Mouse (Mus musculus): ENCODE data around the gene Naa35.
"Not testable (repeated sequence)": the region's sequence is repeated elsewhere in the genome, so short reads cannot be mapped to it uniquely, and the experiment has no call there.

Naa35 gene

DNA sequence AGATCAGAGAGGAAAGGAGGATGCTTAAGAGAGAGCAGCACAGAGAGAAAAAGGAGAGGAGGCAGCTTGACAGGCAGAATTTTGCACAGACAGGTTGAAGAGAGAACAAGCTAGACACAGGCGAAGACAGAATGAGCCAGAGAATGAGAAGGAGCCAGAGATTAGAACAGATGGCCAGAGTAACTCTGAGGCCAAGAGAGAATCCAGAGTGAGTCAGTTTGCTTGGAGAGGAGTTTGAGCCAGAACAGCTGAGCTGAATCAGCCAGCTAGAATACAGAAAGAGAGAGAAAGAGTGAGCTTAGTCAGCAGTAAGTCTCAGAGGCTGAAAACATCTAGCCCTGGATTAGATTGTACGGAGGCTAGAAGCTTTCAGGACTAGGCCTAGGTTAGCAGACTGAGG is 12.5 kb upstream of the Naa35 start:
- no peak for DNase-seq (ENCODE audit: low spot score in 2 of 2)

DNA sequence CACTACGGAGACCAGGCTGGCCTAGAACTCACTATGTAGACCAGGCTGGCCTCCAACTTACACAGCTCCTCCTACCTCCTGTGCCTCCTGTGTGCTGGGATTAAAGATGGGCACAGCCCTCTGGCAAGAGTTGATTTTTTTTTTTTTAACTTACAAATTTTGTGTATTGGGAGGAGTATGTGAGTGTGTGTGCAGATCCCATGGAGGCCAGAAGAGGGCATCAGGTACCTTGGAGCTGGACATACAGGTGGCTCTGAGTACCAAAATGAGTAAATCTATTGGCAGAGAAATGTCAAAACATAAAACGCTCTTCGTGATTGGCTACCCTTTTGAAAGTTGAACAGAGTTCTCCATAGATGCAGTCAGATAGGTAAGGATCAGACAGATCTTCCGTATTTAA is 4.1 kb upstream of the Naa35 start:
- no peak for DNase-seq (ENCODE audit: low spot score in 2 of 2)

DNA sequence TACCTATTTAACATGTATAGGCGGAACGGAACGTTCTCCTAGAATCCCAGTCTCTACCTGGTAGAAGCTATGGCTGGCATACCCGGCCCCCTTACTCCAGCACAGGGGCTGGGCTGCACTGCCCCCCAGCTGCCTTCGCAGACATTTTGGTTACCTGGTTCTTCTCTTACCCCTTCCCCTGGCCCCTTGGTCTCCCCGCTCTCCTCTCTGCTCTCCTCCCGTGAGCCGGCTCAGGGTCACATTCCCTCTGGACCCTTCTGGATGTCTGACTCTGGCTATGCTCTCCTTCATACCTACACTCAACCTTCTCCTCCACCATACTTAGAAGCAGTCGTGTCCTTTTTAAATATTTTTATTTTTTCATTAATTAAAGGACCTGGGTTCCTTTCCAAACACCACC is 578 bp upstream of the Naa35 start:
- DNase-seq (ENCODE audit: low spot score in 2 of 2) = peak in 1 of 2 experiments; percentile 15

DNA sequence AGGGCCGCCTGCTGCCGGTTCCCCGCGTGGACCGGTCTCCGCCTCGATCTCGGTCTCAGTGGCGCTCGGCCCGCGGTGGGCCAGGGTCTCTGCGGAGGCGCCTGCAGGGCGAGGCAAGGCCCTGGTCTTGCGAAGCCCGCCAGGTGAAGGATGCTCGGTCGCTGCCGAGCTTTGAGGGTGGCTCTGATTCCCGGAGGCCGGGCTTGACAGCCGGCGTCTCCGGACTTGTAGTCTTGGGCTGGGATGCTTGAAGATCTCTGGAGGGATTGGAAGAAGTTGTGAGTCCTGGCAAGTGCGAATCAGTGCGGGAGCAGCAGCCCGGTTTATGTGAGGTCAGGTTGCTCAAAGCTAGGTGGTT is 568 bp downstream of the Naa35 start:
- DNase-seq (ENCODE audit: low spot score in 2 of 2) = peak; percentile 12 to 20

DNA sequence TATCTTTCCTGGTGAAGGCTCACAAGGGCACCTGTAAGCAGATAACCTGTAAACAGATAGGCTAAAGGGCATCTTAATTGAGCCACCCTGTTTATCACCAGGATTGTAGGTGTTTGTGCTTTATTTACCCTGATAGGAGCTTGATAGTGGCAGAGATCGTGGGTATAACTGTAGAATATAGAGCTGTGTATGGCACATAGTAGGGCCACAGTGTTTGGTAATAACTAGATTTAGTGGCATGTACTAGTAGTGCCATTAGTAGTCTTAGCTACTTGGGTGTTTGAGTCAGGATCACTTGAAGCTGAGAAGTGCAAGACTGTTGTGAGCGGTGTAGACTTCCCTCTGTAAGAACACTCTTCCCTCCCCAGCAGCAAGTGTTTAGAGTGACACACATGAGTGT is 2.1 kb downstream of the Naa35 start:
- no peak for DNase-seq (ENCODE audit: low spot score in 2 of 2)

DNA sequence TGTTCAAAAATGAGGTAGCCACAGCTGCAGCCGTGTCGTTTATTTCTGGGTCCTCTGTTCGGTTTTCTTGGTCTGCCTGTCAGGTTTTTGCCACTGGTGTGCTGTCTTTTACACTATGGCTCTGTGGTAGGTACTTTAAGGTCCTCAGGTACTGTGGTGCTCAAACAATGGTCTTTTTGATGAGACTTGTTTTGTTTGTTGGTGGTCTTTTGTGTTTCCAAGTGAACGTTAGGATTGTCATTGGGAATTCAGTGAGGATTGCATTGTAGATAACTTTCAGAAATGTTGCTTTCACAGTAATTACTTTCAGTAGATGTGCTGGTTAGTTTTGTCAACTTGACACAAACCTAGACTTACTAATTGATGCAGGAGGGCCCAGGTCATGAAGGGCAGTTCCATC is 4.6 kb downstream of the Naa35 start:
- no peak for DNase-seq (ENCODE audit: low spot score in 2 of 2)

DNA sequence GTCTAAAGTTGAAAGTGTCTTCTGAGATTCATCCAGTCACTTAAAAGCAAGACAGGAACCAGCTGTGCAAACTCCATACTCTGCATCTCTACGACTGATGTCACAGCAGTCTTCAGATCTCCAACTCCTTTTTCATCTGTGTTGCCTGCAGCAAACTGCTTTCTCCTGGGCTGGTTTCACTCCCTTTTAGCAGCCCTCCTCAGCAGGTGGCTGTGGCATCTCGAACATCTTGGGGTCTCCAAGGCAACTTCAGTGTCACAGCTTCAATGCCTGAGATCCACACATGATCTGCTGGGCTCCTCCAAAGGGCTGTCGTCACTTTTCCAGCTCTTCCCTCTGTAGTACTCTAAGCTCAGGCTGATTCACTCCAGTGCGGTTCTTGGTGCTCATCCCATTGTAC is 5.6 kb downstream of the Naa35 start:
- no peak for DNase-seq (ENCODE audit: low spot score in 2 of 2)

DNA sequence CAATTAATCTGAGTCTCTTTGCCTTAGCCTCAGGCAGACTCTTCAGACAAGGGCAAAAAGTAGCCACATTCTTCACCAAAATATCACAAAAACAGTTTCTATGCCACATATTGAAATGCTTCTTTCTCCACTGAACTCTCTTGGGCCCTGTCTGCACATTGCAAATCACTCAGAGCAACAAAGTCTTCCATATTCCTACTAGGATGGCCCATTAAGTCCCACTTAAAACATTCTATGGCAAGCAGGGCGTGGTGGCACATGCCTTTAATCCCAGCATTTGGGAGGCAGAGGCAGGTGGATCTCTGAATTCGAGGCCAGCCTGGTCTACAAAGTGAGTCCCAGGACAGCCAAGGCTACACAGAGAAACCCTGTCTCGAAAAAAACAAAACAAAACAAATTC is 7.0 kb downstream of the Naa35 start:
- not testable (repeated sequence) for DNase-seq (ENCODE audit: low spot score in 2 of 2)

DNA sequence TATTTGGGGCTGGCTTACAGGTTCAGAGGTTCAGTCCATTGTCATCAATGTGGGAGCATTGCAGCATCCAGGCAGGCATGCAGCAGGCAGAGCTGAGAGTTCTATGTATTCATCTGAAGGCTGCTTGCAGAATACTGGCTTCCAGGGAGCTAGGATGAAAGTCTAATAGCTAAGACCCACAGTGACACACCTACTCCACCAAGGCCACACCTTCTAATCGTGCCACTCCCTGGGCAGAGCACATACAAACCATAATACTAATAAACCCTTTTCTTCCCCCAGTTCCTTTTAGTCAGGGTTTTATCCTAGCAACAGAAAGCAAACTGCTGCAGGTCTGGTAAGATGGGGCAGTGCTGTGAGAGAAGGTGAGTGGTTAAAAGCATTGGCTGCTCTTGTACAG is 7.6 kb downstream of the Naa35 start:
- no peak for DNase-seq (ENCODE audit: low spot score in 2 of 2)

DNA sequence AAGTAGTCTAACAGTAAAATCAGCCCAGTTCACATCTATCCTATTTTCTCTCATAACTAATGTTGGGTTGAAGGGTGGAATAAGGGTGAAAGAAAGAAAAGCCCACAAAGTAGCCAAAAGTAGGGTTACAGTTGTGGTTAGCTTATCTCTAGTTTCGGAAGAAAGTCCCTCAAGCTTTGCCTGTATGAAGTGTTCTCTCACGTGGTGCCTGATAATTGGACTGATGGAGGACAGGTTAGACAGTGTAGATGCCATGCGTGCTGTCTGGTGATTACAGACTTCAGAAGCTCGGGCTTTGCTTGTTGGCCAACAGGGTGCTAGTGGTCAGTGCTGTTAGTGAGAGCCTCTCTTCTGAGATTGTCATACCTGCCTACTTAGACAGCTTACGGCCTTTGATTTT is 18.0 kb downstream of the Naa35 start:
- no peak for DNase-seq (ENCODE audit: low spot score in 2 of 2)

DNA sequence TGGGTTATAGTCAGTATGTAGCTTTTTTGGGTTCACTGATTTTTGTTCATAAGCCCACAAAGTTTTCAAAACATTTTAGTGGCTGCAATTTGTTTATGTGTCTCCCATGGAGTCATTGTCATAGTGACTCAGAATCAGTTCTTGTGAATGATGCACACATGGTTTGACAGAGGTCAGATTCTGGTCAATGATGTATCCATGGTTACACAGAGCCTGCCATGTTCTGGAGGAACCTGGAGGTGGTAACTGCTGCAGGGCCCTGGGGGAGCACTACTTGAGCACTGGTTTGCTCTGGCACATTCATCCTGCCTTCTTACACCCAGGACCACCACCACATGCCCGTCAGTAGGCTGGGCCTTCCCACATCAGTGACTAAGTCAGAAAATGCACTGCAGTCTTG is 19.5 kb downstream of the Naa35 start:
- DNase-seq (ENCODE audit: low spot score in 2 of 2) = no peak

DNA sequence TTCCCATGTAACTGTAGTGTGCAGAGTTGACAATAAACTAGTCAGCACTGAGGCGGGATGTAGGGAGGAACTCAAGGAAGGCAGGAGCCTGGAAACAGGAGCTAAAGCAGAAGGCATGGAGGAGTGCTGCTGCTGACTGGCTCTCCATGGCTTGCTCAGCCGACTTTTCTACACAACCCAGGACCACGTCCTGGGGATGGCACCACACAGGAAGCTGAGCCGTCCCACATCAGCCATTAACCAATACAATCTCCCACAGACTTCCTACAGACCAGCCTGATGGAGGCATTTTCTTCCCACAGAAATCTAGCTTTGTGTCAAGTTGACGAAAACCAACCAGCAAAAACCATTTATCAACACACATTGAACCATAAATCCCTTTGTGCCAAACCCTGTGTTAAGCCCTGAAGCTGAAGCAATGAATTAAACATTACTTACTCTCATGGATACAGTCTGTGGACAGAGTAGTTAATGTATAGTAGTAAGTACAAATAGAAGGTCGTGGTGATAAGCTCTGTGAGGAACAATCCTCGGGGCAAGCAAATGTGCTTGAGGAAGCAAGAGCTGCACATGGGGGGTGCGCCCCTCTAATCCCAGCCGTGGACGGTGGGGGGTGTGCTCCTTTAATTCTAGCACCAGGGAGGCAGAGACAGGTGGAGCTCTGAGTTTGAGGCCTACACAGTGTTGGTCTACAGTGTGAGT is 20.3 kb downstream of the Naa35 start:
- no peak for DNase-seq (ENCODE audit: low spot score in 2 of 2)

DNA sequence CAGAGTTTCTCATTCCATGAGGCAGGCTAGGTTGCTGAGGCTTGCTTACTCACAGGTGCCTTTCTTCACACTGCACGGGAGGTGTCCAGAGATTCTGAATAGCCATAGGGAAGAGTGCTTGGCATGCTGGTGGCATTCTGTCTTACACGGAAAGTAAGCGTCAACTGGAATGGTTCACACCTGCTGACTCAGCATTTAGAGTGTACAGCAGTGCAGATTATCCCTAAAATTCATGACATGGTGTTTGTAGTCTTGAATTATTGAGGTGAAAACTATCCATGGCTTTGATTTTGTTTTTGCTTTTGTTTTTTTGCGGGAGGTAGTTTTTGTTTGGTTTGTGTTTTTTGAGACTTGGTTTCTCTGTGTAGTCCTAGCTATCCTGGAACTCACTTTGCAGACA is 24.8 kb downstream of the Naa35 start:
- DNase-seq (ENCODE audit: low spot score in 2 of 2) = no peak

DNA sequence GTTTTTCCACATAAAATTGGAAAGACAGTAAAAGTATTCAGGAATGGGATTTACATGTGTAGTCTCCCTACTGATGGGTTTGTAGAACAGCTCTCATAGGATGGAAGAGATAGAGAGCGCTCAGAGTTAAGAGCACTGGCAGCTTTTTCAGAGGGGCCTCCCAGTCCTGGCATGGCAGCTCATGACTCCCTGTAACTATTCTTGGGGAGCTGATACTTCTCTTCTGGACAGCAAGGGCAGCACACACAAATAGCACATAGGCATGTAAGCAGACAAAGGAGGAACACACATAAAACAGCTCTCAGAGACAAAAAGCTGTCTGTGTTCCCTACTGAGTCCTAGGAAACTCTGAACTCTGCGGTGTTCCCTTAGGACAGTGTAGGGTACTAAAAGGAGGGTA is 25.4 kb downstream of the Naa35 start:
- no peak for DNase-seq (ENCODE audit: low spot score in 2 of 2)

DNA sequence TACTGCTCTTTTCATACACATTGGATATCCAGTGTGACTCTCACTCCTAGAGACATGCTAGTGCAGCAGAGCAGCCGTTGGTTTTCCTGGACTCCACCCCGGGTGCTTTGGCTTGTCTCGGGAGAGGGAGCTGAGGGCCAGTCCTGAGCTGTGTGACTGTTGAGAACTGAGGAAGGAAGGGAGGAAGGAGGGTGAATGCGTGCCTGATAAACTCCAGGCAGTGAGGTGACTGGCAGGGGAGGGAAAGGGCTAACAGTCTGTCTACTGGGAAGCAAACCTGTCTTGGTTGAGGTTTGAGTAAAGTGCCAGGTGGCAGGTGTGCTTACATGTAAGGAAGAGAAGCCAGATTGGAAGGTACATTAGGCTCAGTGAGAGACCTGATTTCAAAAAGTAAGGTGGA is 28.8 kb downstream of the Naa35 start:
- no peak for DNase-seq (ENCODE audit: low spot score in 2 of 2)

DNA sequence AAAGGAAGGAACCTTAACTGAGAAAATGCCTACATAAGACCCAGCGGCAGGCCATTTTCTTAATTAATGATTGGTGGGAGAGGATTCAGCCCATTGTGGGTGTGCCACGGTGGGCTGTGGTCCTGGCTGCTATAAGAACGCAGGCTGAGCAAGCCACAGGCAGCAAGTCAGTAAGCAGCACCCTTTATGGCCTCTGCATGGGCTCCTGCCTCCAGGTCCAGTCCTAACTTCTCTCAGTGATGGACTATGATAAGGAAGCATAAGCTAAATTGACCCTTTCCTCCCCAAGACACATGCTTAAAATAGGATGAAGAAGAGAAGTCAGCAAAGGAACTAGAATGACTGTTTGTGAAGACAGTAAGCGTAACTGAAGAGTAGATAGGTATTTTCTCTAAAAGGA is 30.1 kb downstream of the Naa35 start:
- DNase-seq (ENCODE audit: low spot score in 2 of 2) = no peak

DNA sequence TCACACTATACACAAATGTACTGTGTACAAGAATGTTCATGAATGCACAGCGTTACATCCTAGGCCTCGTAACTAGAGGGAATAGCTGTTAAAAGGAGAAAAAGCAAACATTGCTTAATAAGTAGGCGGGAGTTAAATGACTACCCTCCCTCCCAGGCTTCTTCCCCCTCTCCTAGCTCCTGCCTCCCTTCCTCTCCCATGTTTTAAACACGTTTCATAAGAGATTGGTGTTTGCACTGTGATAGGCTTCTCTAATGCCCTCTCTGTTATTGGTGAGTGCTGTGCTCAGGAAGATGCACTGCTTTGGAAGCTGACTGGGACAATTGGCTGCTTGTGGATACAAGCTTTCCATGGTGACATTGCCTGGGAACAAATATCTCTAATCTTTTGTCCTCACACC is 30.5 kb downstream of the Naa35 start:
- DNase-seq (ENCODE audit: low spot score in 2 of 2) = no peak

DNA sequence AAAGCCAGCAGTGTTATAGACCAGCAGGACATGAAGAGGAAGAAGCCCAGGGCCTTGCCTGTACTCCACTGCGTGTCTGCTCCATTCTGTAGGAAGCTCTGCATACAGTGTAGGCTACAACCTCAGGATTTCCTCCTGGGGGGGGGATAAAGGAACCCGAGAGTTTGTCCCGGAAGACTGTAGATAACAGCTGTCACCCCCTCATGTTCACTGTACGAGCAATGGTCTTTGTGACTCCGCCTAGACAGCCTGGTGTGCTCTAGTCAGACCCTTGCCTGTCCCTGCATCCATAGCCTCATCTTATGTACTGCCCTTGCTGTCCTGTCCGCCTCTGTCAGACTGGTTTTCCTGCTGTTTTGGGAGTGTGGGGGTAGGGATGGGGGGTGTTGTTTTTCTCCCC is 33.4 kb downstream of the Naa35 start:
- DNase-seq (ENCODE audit: low spot score in 2 of 2) = no peak

DNA sequence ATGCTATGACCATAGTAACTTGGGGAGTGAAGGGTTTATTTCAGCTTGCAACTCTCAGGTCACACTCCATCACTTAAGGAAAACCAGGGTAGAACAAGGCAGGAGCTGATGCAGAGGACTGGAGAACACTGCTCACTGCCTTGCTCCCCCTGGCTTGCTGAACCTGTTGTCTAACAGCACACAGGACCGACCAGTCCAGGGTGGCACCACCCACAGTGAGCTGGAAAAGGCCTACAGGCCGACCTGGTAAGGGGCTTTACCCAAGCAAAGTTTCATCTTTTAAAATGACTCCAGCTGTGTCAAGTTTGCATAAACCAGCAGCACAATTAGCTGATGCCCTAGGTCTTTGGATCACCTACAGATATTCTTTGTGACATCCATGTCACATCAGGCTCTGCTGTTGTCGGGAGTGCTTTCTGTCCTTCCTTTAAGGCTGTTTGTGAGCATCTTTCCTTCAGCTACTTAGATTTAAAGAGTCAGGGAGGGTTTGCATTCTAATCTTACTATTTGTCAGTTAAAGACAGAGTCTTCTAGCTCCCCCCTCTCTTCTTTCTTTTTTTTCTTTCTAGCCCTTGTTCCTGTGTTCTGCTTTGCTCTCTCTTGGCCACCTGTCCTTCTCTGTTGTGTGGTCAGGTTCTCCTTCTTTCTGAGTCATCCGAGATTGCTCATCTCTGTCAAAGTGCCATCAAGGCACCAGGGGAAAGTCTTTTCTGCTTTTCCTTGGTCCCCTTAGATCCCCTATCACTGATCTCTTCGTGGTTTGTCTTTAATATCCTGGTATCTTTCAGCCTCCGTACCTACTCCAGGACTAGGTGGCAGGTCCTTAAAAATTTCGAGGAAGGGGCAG is 36.8 kb downstream of the Naa35 start:
- DNase-seq (ENCODE audit: low spot score in 2 of 2) = no peak

DNA sequence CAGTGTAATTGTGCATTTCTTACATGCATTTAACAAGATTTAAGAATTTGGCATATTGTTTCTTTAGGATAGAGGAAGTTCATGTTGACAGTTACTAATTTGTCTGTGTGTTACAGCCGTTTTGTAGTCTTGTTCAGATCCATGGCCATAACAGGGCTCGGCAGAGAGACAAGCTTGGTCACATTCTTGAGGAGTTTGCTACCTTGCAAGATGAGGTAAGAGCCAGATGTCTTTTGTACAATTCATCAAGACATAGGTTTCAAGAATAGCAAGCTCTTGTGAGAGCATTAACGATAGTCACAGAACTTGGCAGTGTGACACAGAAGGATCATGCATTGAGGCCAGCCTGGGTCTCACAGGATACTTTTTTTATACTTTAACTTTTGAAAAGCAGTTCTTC is 39.3 kb downstream of the Naa35 start:
- no peak for DNase-seq (ENCODE audit: low spot score in 2 of 2)

DNA sequence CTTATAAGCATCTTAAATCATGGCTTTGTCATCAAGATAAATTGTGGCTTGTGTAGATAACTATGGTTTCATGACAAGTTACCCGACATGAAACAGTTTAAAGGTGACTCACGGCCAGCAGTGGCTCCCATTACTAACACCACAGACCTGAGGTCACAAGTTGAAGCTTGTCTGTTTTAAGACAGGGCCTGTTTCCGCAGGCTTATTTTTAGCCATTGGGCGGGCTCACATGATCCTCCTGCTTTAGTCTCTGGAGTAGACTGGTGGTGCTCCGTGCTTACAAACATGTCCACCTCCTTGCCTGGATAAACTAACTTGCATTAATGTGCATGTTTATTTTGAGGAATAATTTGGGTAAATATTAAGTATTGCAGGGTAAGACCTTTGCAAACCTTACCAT is 39.8 kb downstream of the Naa35 start:
- DNase-seq (ENCODE audit: low spot score in 2 of 2) = no peak

DNA sequence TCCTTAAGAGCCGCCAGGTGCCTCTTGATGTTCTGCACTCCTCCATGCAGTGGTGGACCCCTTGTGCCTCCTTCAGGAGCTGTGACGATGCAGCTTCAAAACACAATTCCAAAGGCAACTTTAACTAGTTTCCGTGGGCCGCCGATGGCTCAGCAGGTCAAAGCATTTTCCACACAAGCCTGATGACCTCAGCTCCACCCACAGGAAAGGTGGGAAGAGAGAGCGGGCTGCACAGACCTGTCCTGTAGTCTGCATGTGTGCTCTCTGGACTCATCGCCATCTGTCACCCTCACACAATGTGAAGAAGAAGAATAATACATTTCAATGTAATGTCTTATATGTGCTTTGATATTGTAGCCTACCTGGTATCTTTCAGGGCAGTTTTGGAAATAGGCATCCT is 41.7 kb downstream of the Naa35 start:
- no peak for DNase-seq (ENCODE audit: low spot score in 2 of 2)

DNA sequence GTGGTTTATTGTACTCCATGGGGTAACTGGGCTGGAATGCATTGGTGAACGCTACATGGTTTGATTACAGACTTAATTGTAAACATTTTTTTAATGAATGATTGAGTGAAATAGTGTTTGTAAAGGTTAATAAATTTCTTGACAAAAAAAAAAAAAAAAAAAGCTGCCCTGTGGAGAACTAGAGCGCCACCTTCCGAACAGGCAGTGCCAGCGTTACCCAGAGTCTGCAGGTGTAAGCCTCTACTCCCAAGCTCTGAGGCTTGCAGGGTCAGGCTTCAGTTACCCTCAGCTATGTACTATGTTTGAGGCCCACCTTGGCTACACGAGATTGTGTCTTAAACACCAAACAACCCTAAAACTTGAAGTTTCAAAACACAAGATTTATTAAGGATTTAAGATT is 49.6 kb downstream of the Naa35 start:
- DNase-seq (ENCODE audit: low spot score in 2 of 2) = no peak

DNA sequence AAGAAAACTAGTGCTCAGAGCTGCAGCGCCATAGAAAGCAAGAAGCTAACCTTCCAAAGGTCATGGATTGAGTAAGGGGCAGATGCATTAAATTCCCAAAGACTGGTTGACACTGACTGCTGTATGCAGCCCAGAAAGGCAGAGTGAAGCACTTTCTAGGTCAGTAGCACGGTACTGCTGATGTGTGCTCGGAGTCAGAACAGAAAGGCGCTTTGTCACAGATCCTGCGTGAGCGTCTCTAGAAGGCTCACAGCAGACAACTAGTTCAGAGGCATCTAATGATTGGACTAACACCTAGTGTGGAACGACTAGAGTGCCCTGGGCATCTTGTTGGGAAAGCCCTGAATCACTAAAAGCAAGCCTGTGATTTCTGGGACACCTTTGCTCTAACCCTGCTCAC is 52.7 kb downstream of the Naa35 start:
- DNase-seq (ENCODE audit: low spot score in 2 of 2) = no peak

Data from frontal cortex, postnatal 25 days (tissue).